Mouse (Mus musculus) megakaryocyte, embryonic 14.5 days (primary cell): Measurements from ENCODE around the gene Gm9774.

Experiments used
- FLI1 ChIP-seq: IDR thresholded peaks from 2 replicates; pipeline ENCODE4 v1.6.1; 2012; ENCODE audit warnings: low read length, inconsistent platforms, mixed read lengths
- GATA1 ChIP-seq: IDR thresholded peaks from 3 replicates; pipeline ENCODE4 v1.6.1; 2012; ENCODE audit warnings: mixed read lengths, low read length, inconsistent platforms, borderline replicate concordance

DNA sequence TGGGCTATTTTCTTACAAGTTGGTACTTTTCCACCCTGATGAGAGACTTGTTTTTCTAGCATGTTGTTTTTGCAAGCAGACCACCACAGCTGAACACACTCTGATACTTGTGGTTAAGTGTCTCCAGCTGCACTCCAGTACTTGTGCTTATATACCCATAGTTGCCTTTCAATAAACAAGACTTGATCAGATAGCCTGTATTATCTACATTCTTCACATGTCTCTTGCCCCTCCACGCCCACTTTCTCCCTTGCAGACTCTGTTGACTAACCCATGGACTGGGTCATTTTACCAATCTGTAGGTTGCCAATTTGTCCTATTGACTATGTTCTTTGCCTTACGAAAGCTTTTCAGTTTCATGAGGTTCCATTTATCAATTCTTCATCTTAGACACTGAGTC, 40.9 kb upstream of the Gm9774 start:
- TF ChIP-seq GATA1 (no peak), FLI1 (no peak)
